Mouse (Mus musculus) limb, embryonic 15.5 days (tissue): Measurements from ENCODE around the gene Ggnbp2. TPM values are rescaled to one million over a fixed set of nuclear protein-coding genes. Genes with fewer than 3 reads are reported as not detected.

Experiments
- ATAC-seq: fragments of 200-750 bp; cut with Nextera tagmentation; 2 replicates; pipeline ENCODE4 v1.8.0; 2017; ENCODE audit warnings: low read depth, moderate TSS enrichment; ENCODE audit not compliant: insufficient number of reproducible peaks, low FRiP score, low TSS enrichment
- H3K27ac ChIP-seq: fragments of 300-500 bp; sonication (generic); 2 replicates; pipeline ENCODE4 v1.5.1; 2015; ENCODE audit warnings: moderate library complexity, mild to moderate bottlenecking, inconsistent platforms
- H3K27me3 ChIP-seq: fragments of 300-500 bp; sonication (generic); 2 replicates; pipeline ENCODE4 v1.6.1; 2015; ENCODE audit warnings: inconsistent platforms
- H3K36me3 ChIP-seq: fragments of 300-500 bp; sonication (generic); 2 replicates; pipeline ENCODE4 v1.6.1; 2015; ENCODE audit warnings: inconsistent platforms
- H3K4me1 ChIP-seq: fragments of 300-500 bp; sonication (generic); 2 replicates; pipeline ENCODE4 v1.6.1; 2015; ENCODE audit warnings: inconsistent platforms
- H3K4me2 ChIP-seq: fragments of 300-500 bp; sonication (generic); 2 replicates; pipeline ENCODE4 v1.6.1; 2015; ENCODE audit warnings: mild to moderate bottlenecking, inconsistent platforms
- H3K4me3 ChIP-seq: fragments of 300-500 bp; sonication (generic); 2 replicates; pipeline ENCODE4 v1.5.1; 2015; ENCODE audit warnings: mild to moderate bottlenecking, inconsistent platforms
- H3K9ac ChIP-seq: fragments of 300-500 bp; sonication (generic); 2 replicates; pipeline ENCODE4 v1.6.1; 2015; ENCODE audit warnings: inconsistent platforms
- H3K9me3 ChIP-seq: fragments of 300-500 bp; sonication (generic); 2 replicates; pipeline ENCODE4 v1.6.1; 2016; ENCODE audit warnings: inconsistent platforms
- WGBS: fragments of 180-500 bp; shearing (Covaris S2); methylation state at CpG from one replicate; pipeline ENCODE4 v1.1.7; 2015; 5-methylcytosine and 5-hydroxymethylcytosine counted together
- polyA plus RNA-seq: library from polyadenylated mRNA; unstranded; fragments of >200 nt; fragmentation: Nextera tagmentation; extraction: Ambion mirVana; gene quantifications from 2 replicates; pipeline ENCODE4 v1.2.1, GENCODE M21; 2015

Gene Ggnbp2
- polyA plus RNA-seq: 63.8 and 64.8 TPM in 2 replicates

GRCm38 (mm10) chr11:84870337-84871043 lies at the start of gene Ggnbp2:
Ggnbp2 (minus strand) TSS chr11:84870817.
- Histone ChIP-seq H3K27ac (peak within 1 kb of the TSS; percentile 99), H3K36me3 (0 out of 2 replicates have a peak, but pooled peaks cover 4% of the 10 kb centered on the region), H3K27me3 (no peaks in the 10 kb centered on the region), H3K9me3 (no peaks in the 10 kb centered on the region), H3K4me3 (peak within 1 kb of the TSS; percentile 91), H3K4me2 (peak within 1 kb of the TSS; percentile 78), H3K9ac (peak within 1 kb of the TSS; percentile 90), H3K4me1 (peaks cover 4% of the 10 kb centered on the region; the same call in 1 of the 2 replicates)
- under 1% methylated on average over 45 of the region's 62 CpGs for WGBS
- ATAC-seq: peak; percentile 89

GRCm38 (mm10) chr11:84919951-84920350 lies 49.3 kb upstream of the Ggnbp2 start:
- no peak for ATAC-seq
- H3K4me2 ChIP-seq: no peak overlapping the region
- 70% methylated on average over 7 of the region's 7 CpGs for WGBS
- no peak overlapping the region for H3K9ac ChIP-seq
- H3K36me3 ChIP-seq: no peaks in the 10 kb centered on the region
- H3K9me3 ChIP-seq: no peaks in the 10 kb centered on the region
- H3K4me1 ChIP-seq: peaks cover 19% of the 10 kb centered on the region
- no peaks in the 10 kb centered on the region for H3K27me3 ChIP-seq
- H3K4me3 ChIP-seq: no peak overlapping the region
- no peak overlapping the region for H3K27ac ChIP-seq

GRCm38 (mm10) chr11:84919276-84919675 lies 48.7 kb upstream of the Ggnbp2 start:
- no peaks in the 10 kb centered on the region for H3K27me3 ChIP-seq
- H3K4me1 ChIP-seq: peaks cover 25% of the 10 kb centered on the region
- no peak overlapping the region for H3K27ac ChIP-seq
- no peaks in the 10 kb centered on the region for H3K9me3 ChIP-seq
- no peak for ATAC-seq
- no peak overlapping the region for H3K4me3 ChIP-seq
- H3K9ac ChIP-seq: no peak overlapping the region
- WGBS: 42% methylated on average over 3 of the region's 3 CpGs
- no peak overlapping the region for H3K4me2 ChIP-seq
- no peaks in the 10 kb centered on the region for H3K36me3 ChIP-seq

- Histone ChIP-seq H3K9me3 (no peaks in the 10 kb centered on the region), H3K4me3 (no peak overlapping the region), H3K4me2 (peak overlapping the region; percentile 21), H3K9ac (no peak overlapping the region), H3K36me3 (peaks cover 5% of the 10 kb centered on the region), H3K4me1 (peaks cover 28% of the 10 kb centered on the region), H3K27me3 (no peaks in the 10 kb centered on the region), H3K27ac (no peak overlapping the region)
- ATAC-seq: no peak
- 4% methylated on average over 16 of the region's 16 CpGs for WGBS
Measured at GRCm38 (mm10) chr11:84918425-84918824, 47.8 kb upstream of the Ggnbp2 start.

- Histone ChIP-seq H3K9ac (peak overlapping the region; percentile 86; the same call in 1 of the 2 replicates), H3K4me3 (peak overlapping the region; percentile 94), H3K4me1 (peaks cover 28% of the 10 kb centered on the region), H3K9me3 (no peaks in the 10 kb centered on the region), H3K27ac (no peak overlapping the region), H3K27me3 (no peaks in the 10 kb centered on the region), H3K4me2 (peak overlapping the region; percentile 66), H3K36me3 (peaks cover 20% of the 10 kb centered on the region)
- 57% methylated on average over 7 of the region's 7 CpGs for WGBS
- ATAC-seq: no peak
Measured at GRCm38 (mm10) chr11:84916703-84917300, 46.2 kb upstream of the Ggnbp2 start.

GRCm38 (mm10) chr11:84916053-84916702 lies 45.6 kb upstream of the Ggnbp2 start, which contains the start of gene Znhit3:
Znhit3 (minus strand) TSS chr11:84916366.
- Histone ChIP-seq H3K4me2 (peak within 1 kb of the TSS; percentile 66), H3K9me3 (no peaks in the 10 kb centered on the region), H3K36me3 (peaks cover 26% of the 10 kb centered on the region), H3K4me3 (peak within 1 kb of the TSS; percentile 94), H3K9ac (peak within 1 kb of the TSS; percentile 86), H3K27ac (peak within 1 kb of the TSS; percentile 48; the same call in 1 of the 2 replicates), H3K4me1 (peaks cover 28% of the 10 kb centered on the region), H3K27me3 (no peaks in the 10 kb centered on the region)
- 3% methylated on average over 34 of the region's 34 CpGs for WGBS
- ATAC-seq: peak; percentile 81

- no peak for ATAC-seq
- peaks cover 40% of the 10 kb centered on the region for H3K36me3 ChIP-seq
- H3K9me3 ChIP-seq: no peaks in the 10 kb centered on the region
- H3K4me1 ChIP-seq: peaks cover 28% of the 10 kb centered on the region
- no peaks in the 10 kb centered on the region for H3K27me3 ChIP-seq
- H3K4me3 ChIP-seq: no peak overlapping the region
- 0 out of 2 replicates have a peak overlapping the region, but pooled peaks have one; percentile 66 for H3K4me2 ChIP-seq
- H3K9ac ChIP-seq: no peak overlapping the region
- WGBS: 79% methylated on average over 5 of the region's 5 CpGs
- H3K27ac ChIP-seq: no peak overlapping the region
Measured at GRCm38 (mm10) chr11:84914673-84915072, 44.1 kb upstream of the Ggnbp2 start.

GRCm38 (mm10) chr11:84910411-84910810 lies 39.8 kb upstream of the Ggnbp2 start:
- Histone ChIP-seq H3K36me3 (peaks cover 82% of the 10 kb centered on the region), H3K9ac (no peak overlapping the region), H3K27me3 (no peaks in the 10 kb centered on the region), H3K9me3 (no peaks in the 10 kb centered on the region), H3K4me2 (no peak overlapping the region), H3K4me1 (peaks cover 13% of the 10 kb centered on the region), H3K27ac (no peak overlapping the region), H3K4me3 (no peak overlapping the region)
- 76% methylated on average over 4 of the region's 4 CpGs for WGBS
- ATAC-seq: no peak

GRCm38 (mm10) chr11:84908480-84908879 lies 37.9 kb upstream of the Ggnbp2 start:
- Histone ChIP-seq H3K9ac (no peak overlapping the region), H3K36me3 (peaks cover 93% of the 10 kb centered on the region), H3K9me3 (no peaks in the 10 kb centered on the region), H3K27me3 (no peaks in the 10 kb centered on the region), H3K4me3 (no peak overlapping the region), H3K4me2 (no peak overlapping the region), H3K4me1 (no peaks in the 10 kb centered on the region), H3K27ac (no peak overlapping the region)
- 93% methylated on average over 6 of the region's 6 CpGs for whole genome bisulfite sequencing
- no peak for ATAC-seq

GRCm38 (mm10) chr11:84907081-84907480 lies 36.5 kb upstream of the Ggnbp2 start:
- Histone ChIP-seq H3K4me2 (no peak overlapping the region), H3K27ac (no peak overlapping the region), H3K27me3 (no peaks in the 10 kb centered on the region), H3K36me3 (peaks cover 94% of the 10 kb centered on the region), H3K9ac (no peak overlapping the region), H3K9me3 (no peaks in the 10 kb centered on the region), H3K4me1 (no peaks in the 10 kb centered on the region), H3K4me3 (no peak overlapping the region)
- ATAC-seq: no peak
- 73% methylated on average over 3 of the region's 3 CpGs for WGBS

GRCm38 (mm10) chr11:84904597-84905144 lies 34.1 kb upstream of the Ggnbp2 start:
- Histone ChIP-seq H3K9ac (no peak overlapping the region), H3K27ac (no peak overlapping the region), H3K36me3 (peaks cover 96% of the 10 kb centered on the region), H3K4me3 (no peak overlapping the region), H3K4me2 (no peak overlapping the region), H3K9me3 (no peaks in the 10 kb centered on the region), H3K4me1 (no peaks in the 10 kb centered on the region), H3K27me3 (no peaks in the 10 kb centered on the region)
- no peak for ATAC-seq
- 86% methylated on average over 9 of the region's 9 CpGs for WGBS
